Mouse (Mus musculus) left cerebral cortex, postnatal 10 days (tissue): ENCODE results near the gene Midn. TPM values are rescaled to one million over a fixed set of nuclear protein-coding genes. Genes with fewer than 3 reads are reported as not detected.

ENCODE experiments used
- DNase-seq, 2 experiments: peaks; one replicate each; pipeline ENCODE4 v3.0.0; 2021 to 2022; ENCODE audit warnings: low spot score in 2 of 2, mixed read lengths in 1 of 2; ENCODE audit errors: extremely low spot score in 1 of 2
- intact Hi-C: fragments of 180-260 bp; cut with DNase I; formaldehyde crosslinking; loops from one replicate; pipeline ENCODE4 v1.15.1; 2025
- total RNA-seq, 2 experiments: library from RNA; stranded (reverse); gene quantifications; 2 replicates each; pipeline ENCODE4 v1.2.3; 2021

Gene Midn
- total RNA-seq, 2 experiments from 2014 or later, result 92.6 to 103 TPM

- intact Hi-C loops, result no loop called here
- DNase-seq, result peak in 1 of 2 experiments; percentile 27
These were observed 27.9 kb upstream of the Midn start for GRCm38 (mm10) chr10:80120146-80120545.

DNA sequence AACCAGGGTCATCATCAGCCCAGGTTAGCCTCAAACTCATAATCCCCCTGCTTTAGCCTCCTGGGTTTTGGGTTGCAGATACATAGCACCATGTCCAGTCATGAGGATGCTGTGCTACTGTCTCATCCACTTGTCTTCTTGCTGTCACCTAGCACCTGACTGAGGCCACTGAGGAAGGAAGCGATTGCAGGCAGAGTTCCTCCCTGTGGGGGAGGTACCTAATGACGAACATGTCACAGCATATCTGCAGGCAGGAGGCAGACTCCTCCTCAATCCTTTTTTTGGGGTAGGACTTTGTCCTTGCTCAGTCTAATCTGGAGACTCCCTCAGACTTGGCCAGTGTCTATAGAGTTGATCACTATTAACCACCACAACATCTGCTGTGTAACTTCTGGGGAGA is 26.4 kb upstream of the Midn start:
- no peak for DNase-seq
- intact Hi-C loops, result no loop called here

- intact Hi-C loops, result no loop called here
- no peak for DNase-seq
These were observed 24.0 kb upstream of the Midn start for GRCm38 (mm10) chr10:80123932-80124562.

- intact Hi-C loops, result no loop called here
- no peak for DNase-seq
These were observed 20.2 kb upstream of the Midn start for GRCm38 (mm10) chr10:80127920-80128319.

DNA sequence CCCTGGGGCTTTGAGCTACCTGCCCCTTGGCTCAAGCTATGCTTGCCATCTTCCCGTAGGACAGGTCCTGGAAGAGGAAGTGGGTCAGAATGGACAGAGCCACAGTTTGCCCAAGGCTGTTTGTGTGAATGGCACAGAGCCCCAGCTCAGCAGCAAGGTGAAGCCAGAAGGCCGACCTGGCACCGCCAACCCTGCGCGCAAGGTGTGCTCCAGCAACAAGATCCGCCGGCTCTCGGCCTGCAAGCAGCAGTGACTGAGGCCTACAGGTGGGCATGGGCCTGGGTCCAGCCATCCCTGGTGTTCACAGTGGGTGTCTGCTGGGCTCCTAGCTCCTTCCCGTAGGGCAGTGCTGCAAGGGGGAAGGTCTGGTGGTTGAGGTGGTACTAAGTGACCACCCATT is 18.2 kb upstream of the Midn start:
- DNase-seq, result no peak
- intact Hi-C loops, result no loop called here

DNA sequence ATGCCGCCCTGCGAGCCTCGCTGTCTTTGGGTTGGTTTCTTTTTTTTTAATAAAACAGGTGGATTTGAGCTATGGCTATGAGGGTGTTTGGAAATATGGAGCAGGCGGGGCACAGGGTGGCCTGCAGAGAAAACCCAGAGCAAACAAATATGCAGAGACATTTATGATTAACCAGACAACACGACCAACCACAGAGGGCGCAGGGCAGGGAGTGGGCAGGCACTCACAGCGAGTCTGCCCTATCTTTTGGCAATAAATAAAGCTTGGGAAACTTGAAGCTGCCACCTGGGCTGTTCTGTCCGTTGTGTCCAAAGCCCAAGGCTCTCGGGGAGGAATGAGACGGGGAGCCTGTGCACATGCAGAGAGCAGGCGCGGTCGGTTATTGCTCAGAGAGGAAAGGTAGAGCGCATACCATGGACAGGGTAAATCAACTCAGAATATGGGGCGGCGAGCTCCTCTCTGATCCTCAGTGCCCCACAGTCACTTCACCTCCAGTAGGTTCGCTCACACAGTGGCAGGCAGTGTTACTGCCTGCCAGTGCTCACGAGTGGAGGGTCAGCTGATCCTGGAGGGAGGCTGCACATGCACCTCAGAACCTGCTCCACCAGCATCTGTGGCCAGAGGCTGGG is 17.6 kb upstream of the Midn start:
- no peak for DNase-seq
- intact Hi-C loops, result no loop called here

GRCm38 (mm10) chr10:80131316-80131951 is 16.6 kb upstream of the Midn start:
- peak in 1 of 2 experiments; percentile 77 for DNase-seq

GRCm38 (mm10) chr10:80131952-80132350 is 16.1 kb upstream of the Midn start:
- no peak for DNase-seq
- intact Hi-C loops, result no loop called here

More at GRCm38 (mm10) chr10:80131316-80131951, 16.6 kb upstream of the Midn start:
- intact Hi-C loops, result no loop called here

DNA sequence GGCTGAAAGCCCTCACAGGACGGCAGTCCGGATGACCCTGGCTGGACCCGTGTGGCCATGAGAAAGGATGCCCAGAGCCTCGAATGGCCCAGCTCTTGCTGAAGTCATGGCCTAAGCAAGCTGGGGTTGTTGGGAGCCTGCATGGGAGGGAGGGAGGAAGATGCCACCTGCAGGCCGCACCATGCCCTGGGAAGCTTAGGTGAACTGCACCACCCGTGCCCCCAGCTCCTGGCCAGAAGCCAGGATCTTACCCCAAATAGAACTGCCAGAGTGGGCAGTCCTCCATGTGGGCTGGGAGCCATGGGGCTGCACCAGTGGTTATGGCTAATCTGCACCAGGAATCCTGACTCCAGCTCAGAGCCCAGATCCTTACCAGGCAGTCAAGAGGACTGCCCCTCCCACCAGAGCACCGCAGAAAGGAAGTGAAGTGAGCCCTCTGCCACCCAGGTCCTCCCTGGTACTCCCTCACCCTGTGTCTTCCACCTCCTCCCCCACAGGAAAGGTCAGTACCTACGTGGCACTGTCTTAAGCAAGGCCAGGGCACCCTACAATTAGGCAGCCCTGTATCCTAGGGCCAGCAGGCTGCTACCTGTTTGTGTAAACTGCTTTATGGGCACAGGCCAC is 14.7 kb upstream of the Midn start:
- peak in 1 of 2 experiments; percentile 72 for DNase-seq

DNA sequence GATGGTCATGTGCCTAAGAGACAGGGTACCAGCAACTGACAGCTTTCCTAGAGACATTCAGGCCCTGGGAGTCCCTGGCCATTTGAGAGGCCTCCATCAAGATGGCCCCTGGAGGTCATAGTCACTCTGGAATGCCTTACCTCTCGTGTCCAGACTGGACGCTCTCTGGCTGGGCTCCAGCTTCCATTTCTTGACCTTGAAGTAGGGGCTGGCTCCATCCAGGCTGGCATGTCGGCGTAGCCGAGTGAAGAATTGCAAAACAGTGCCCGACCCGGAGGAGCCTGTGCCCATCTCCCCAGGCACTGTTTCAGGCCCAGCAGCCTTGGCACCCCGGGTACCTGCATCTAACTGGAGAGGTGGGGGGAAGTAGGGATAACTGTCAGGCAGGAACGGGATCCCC is 13.7 kb upstream of the Midn start:
- intact Hi-C loops, result no loop called here
- DNase-seq, result peak in 1 of 2 experiments; percentile 55

More for the DNA sequence above, 14.7 kb upstream of the Midn start:
- intact Hi-C loops, result no loop called here

- intact Hi-C loops, result no loop called here
- peak in 1 of 2 experiments; percentile 33 for DNase-seq
These were observed 12.9 kb upstream of the Midn start for GRCm38 (mm10) chr10:80135161-80135560.

DNA sequence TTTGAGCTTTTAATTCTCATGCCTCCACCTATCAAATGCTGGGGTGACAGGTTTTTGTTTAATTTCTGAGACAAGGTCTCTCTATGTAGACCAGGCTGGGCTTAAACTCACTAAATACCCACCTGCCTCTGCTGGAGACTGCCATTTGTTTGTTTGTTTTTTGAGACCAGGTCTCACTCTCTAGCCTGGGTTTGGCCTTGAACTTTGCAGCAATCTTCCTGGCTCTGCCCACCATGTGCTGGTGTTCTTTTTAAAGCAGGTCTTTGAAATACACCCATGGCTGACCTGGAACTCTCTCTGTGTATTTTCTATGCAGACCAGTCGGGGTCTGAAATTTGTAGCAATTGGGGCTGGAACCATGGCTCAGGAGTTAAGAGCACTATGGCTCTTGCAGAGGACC is 12.4 kb upstream of the Midn start:
- no peak for DNase-seq
- intact Hi-C loops, result no loop called here

GRCm38 (mm10) chr10:80136179-80136951 is 11.7 kb upstream of the Midn start:
- DNase-seq, result peak in 1 of 2 experiments; percentile 46

GRCm38 (mm10) chr10:80136952-80137625 is 11.0 kb upstream of the Midn start:
- intact Hi-C loops, result no loop called here
- peak in 1 of 2 experiments; percentile 72 for DNase-seq

More at GRCm38 (mm10) chr10:80136179-80136951, 11.7 kb upstream of the Midn start:
- intact Hi-C loops, result no loop called here

DNA sequence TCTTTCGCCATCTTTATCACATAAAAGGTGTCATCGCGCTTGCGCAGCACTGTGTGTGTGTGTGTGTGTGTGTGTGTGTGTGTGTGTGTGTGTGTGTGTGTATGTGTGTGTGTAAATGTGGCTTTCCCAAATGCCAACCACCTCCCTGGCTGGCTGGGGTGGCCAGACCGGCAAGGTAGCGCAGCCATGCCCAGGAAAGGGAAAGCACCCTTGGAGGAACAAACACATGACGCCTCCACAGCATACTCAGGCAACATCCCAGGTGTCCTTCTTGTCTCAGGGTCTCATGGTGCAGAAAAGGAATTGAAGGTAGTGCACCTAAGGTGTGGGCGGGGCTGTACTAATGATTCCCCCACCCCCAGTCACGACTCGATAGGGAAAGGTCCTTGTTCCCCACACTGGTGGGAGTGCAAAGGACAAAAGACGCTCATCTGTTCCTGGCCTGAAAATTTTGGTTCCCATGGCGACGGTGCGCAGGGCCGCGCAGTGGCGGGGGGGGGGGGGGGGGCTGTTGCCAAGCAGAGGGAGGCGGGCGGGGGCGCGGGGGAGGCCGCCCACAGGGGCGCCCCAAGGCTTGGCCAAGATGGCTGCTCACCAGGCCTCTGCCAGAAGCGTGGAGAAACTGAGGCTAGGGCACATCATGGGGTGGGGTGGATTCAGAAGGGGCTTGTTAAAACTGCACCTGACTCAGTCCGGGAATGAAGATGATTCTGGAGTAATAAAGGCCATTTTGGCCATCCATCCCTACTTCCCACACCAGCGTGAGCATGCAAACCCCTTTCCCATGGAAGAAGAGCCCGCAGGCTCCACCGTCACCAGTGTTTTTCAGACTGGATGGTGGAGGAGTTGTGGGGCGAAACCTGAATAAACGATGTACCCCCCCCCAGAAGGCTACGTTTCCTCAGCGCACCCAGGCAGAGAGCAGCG is 10.2 kb upstream of the Midn start:
- peak in 1 of 2 experiments; percentile 64 for DNase-seq
- intact Hi-C loops, result no loop called here

- intact Hi-C loops, result no loop called here
These were observed 9.3 kb upstream of the Midn start, which contains the start of gene Atp5d for GRCm38 (mm10) chr10:80138553-80139438. TSS of gene Atp5d (plus strand) at chr10:80138632.

More at GRCm38 (mm10) chr10:80138553-80139438, 9.3 kb upstream of the Midn start, which contains the start of gene Atp5d:
- DNase-seq, result peak in 1 of 2 experiments; percentile 85
